Mouse (Mus musculus) kidney, postnatal 10 days (tissue): ENCODE results near the gene Cope.

Experiments
- DNase-seq: peaks from one replicate; pipeline ENCODE4 v3.0.0; 2021; ENCODE audit warnings: mixed read lengths

The Cope gene

GRCm38 (mm10) chr8:70351035-70351999 lies 49.0 kb downstream of the Cope start:
- no peak for DNase-seq

- DNase-seq, result no peak
These were observed 49.7 kb downstream of the Cope start for GRCm38 (mm10) chr8:70352000-70352384.

GRCm38 (mm10) chr8:70352657-70353151 lies 50.4 kb downstream of the Cope start:
- DNase-seq, result peak; percentile 61

GRCm38 (mm10) chr8:70353194-70353817 lies 51.0 kb downstream of the Cope start, which contains the start of gene Upf1:
Gene Upf1 (minus strand): TSS chr8:70353278.
- DNase-seq, result peak; percentile 100

GRCm38 (mm10) chr8:70354004-70354403 lies 51.7 kb downstream of the Cope start:
- DNase-seq, result no peak

- DNase-seq, result no peak
These were observed 53.8 kb downstream of the Cope start for GRCm38 (mm10) chr8:70356111-70356510.

GRCm38 (mm10) chr8:70359411-70359810 lies 57.1 kb downstream of the Cope start:
- peak; percentile 76 for DNase-seq

GRCm38 (mm10) chr8:70360769-70361168 lies 58.5 kb downstream of the Cope start:
- DNase-seq, result peak; percentile 47

- DNase-seq, result no peak
These were observed 59.2 kb downstream of the Cope start for GRCm38 (mm10) chr8:70361484-70362032.
